Comparison of ENCODE assay signal across 13 mouse cellular contexts in the genomic region with DNA sequence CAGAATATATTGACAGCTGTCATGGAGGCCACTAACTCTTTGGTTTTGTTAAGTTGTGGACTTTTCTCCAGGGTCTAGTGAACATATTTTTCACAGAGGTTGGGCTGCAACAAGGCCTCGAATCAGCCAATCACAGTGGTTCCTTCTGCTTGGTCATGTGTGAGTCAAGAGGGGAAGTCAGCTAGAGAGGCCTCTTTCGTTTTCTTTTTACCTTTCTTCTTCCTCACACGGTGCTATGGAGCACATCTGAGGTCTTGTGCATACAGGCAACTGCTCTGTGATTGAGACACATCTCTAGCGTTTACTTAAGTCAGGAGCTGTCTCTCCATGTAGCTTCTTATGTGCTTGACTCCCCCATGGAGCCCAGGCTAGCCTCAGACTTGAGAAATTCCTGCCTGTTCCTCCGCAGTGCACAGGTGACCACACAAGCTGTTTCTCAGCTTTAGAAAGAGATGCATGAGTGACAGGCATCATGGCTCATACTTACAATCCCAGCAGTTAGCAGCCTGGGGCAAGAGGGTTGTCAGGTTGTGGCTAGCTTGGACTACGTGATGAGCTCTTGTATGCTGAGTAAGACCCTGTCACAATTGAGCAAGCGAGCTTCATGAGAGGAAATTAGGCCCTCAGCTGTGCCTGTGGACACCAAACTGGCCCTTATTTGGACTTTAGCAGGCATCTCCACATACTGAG. TPM values are rescaled to one million over a fixed set of nuclear protein-coding genes. Genes with fewer than 3 reads are reported as not detected.
DNase-seq lines count a peak whose midpoint lies in the region; ATAC-seq and TF ChIP-seq lines count a peak whose summit lies in the region.
"Had no signal": no experiment of that assay in that cellular context is flagged by ENCODE, and none has a peak within 500 bp of the region (broad histone marks: within the 10 kb centered on the region; RNA-seq: fewer than 3 reads in every experiment).

No protein-coding gene starts in this region.

- TF ChIP-seq CTCF in lung, adult 2 months (IDR thresholded peaks at IDR 0.05; ENCODE audit: insufficient read depth, low read length) = no peak
- no peak for TF ChIP-seq CTCF in G1E (IDR thresholded peaks at IDR 0.05; ENCODE audit: low read depth, low read length)
- no peak for TF ChIP-seq CTCF in small intestine, adult 2 months (IDR thresholded peaks at IDR 0.05; ENCODE audit: extremely low read depth, insufficient read length, insufficient replicate concordance, low read depth, low read length)

- no peak overlapping the region for H3K4me3 ChIP-seq in lung, adult 2 months (replicated peaks; ENCODE audit: extremely low read depth, low read depth, low read length)
- peak overlapping the region; percentile 61; the same call in 1 of the 2 replicates for H3K4me3 ChIP-seq in G1E (ENCODE audit: low read depth, low read length)
- H3K4me3 ChIP-seq in limb, embryonic 10.5 days = no peak overlapping the region
- H3K4me3 ChIP-seq in small intestine, adult 2 months (ENCODE audit: low read depth, low read length) = no peak overlapping the region
- H3K4me3 ChIP-seq: heart, embryonic 13.5 days; left cerebral cortex, adult 2 months had no signal

- peaks cover 13% of the 10 kb centered on the region for H3K36me3 ChIP-seq in G1E (replicated peaks)
- H3K36me3 ChIP-seq in limb, embryonic 10.5 days = peaks cover 3% of the 10 kb centered on the region
- H3K36me3 ChIP-seq in small intestine, adult 2 months (ENCODE audit: control insufficient read depth, insufficient read depth, low read length) = no peaks in the 10 kb centered on the region
- H3K36me3 ChIP-seq: heart, embryonic 13.5 days had no signal

- WGBS in lung, adult 2 months = 66% methylated on average over 7 of the region's 7 CpGs
- 90% methylated on average over 7 of the region's 7 CpGs for WGBS in limb, embryonic 10.5 days
- WGBS in small intestine, adult 2 months = 70% methylated on average over 7 of the region's 7 CpGs

- 0 out of 2 replicates have a peak overlapping the region, but pooled peaks have one; percentile 30 for H3K27ac ChIP-seq in limb, embryonic 10.5 days
- H3K27ac ChIP-seq in small intestine, adult 2 months (ENCODE audit: insufficient read depth, low read depth, low read length) = peak overlapping the region; percentile 67
- H3K27ac ChIP-seq: heart, embryonic 13.5 days had no signal

- no peak for TF ChIP-seq POLR2A in lung, adult 2 months (IDR thresholded peaks at IDR 0.05; ENCODE audit: borderline replicate concordance, extremely low read depth, low read depth, low read length)
- TF ChIP-seq POLR2A in small intestine, adult 2 months (IDR thresholded peaks at IDR 0.05; ENCODE audit: low read depth, low read length) = no peak

- H3K27me3 ChIP-seq in G1E (ENCODE audit: insufficient read depth, low read length) = no peaks in the 10 kb centered on the region
- H3K27me3 ChIP-seq in limb, embryonic 10.5 days (ENCODE audit: low read depth, poor library complexity, severe bottlenecking) = no peaks in the 10 kb centered on the region
- no peaks in the 10 kb centered on the region for H3K27me3 ChIP-seq in small intestine, adult 2 months (ENCODE audit: control insufficient read depth, insufficient read depth, low read length)
- H3K27me3 ChIP-seq: heart, embryonic 13.5 days; Patski had no signal

- no peaks in the 10 kb centered on the region; the same call in 1 of the 2 replicates for H3K9me3 ChIP-seq in G1E (replicated peaks)
- no peaks in the 10 kb centered on the region for H3K9me3 ChIP-seq in limb, embryonic 10.5 days (replicated peaks)
- H3K9me3 ChIP-seq: heart, embryonic 13.5 days had no signal

- peak; percentile 41 for DNase-seq in lung, postnatal 36 days
- no peak for DNase-seq in lung, adult 2 months
- DNase-seq in G1E (ENCODE audit: low spot score) = peak; percentile 60
- no peak for DNase-seq in limb, embryonic 10.5 days (ENCODE audit: low spot score)
- no peak for DNase-seq in urinary bladder, postnatal 14 days (ENCODE audit: low spot score)
- no peak for DNase-seq in right cerebral cortex, postnatal 14 days
- DNase-seq in MN1 (ENCODE audit: low spot score) = no peak
- DNase-seq: embryo, embryonic 11 days; kidney, adult 11 months had no signal

- no peak for ATAC-seq in G1E (ENCODE audit: extremely low read depth, insufficient number of reproducible peaks, low FRiP score, poor library complexity, severe bottlenecking)
- ATAC-seq: Patski had no signal

- H3K4me1 ChIP-seq in lung, adult 2 months (ENCODE audit: control insufficient read depth, insufficient read depth, low read length) = no peaks in the 10 kb centered on the region; the same call in 1 of the 2 replicates
- H3K4me1 ChIP-seq in G1E (ENCODE audit: insufficient read depth, low read depth, low read length) = peaks cover 77% of the 10 kb centered on the region
- H3K4me1 ChIP-seq in limb, embryonic 10.5 days = peaks cover 34% of the 10 kb centered on the region
- peaks cover 3% of the 10 kb centered on the region; the same call in 1 of the 2 replicates for H3K4me1 ChIP-seq in small intestine, adult 2 months (ENCODE audit: control insufficient read depth, insufficient read depth, insufficient read length, low read length)

RNA-seq across cellular contexts. Expression of a gene that starts 9.0 kb away (rescaled TPM):
- 11.9 and 16.1 TPM in 2 replicates for polyA plus RNA-seq in lung, adult 2 months (2012; rRNA removed)
- 85.9 and 90.4 TPM in 2 replicates for total RNA-seq in G1E (2014; fragmentation: Nextera tagmentation)
- 280 and 293 TPM in 2 replicates for total RNA-seq in G1E (2017)
- 3.4 and 4.3 TPM in 2 replicates for polyA plus RNA-seq in G1E (2012)
- 63.9 and 72.1 TPM in 2 replicates for polyA plus RNA-seq in limb, embryonic 10.5 days (2016; fragmentation: Nextera tagmentation; extraction: Ambion mirVana)
- 8.3 and 9.9 TPM in 2 replicates for polyA plus RNA-seq in small intestine, adult 2 months (2012; rRNA removed)

Comparison
In these comparisons a context has a peak if more than half of its experiments do, and no peak if none do; other contexts are left out.
1. DNase-seq: peak in lung, postnatal 36 days (single experiment) and G1E (single experiment); none in lung, adult 2 months (single experiment), limb, embryonic 10.5 days (single experiment), urinary bladder, postnatal 14 days (single experiment), right cerebral cortex, postnatal 14 days (single experiment) and MN1 (single experiment).